Mouse (Mus musculus): ENCODE data around the gene Cyp4f17.
"Not testable (repeated sequence)": the region's sequence is repeated elsewhere in the genome, so short reads cannot be mapped to it uniquely, and the experiment has no call there.

The Cyp4f17 gene

DNA sequence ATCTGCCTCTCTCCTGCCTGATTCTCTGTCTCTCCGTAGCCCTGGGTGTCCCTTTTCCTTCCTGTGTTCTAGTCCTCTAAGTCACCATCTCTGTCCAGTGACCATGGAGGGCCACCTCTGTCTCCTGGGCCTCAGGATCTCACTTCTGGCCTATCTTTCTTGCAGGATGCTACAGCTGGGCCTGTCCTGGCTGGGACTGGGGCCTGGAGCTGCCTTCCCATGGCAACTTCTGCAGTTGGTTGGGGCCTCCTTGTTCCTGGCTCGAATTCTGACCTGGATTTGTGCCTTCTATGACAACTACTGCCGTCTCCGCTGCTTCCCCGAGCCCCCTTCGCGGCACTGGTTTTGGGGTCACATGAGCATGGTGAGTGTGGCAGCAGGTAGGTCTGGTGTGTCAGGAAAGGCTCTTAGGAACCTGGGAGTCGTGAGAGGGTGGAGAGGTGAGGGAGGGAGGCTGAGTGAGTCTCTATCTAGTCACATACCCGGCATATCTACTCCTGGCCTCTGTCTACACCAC is 937 bp downstream of the Cyp4f17 start:
- Histone ChIP-seq H3K9me3 (ENCODE audit: low read length) (no peaks in the 10 kb centered on the region), H3K36me3 (ENCODE audit: insufficient read depth, low read length) (peaks cover 13% of the 10 kb centered on the region), H3K27me3 (ENCODE audit: insufficient read depth, low read length) (no peaks in the 10 kb centered on the region), H3K4me1 (replicated peaks; ENCODE audit: low read depth, low read length) (peaks cover 22% of the 10 kb centered on the region), H3K4me3 (replicated peaks; ENCODE audit: low read length) (peak overlapping the region; percentile 84)
- TF ChIP-seq POU5F1 (IDR thresholded peaks at IDR 0.05; ENCODE audit: borderline replicate concordance, low read length), result no peak

DNA sequence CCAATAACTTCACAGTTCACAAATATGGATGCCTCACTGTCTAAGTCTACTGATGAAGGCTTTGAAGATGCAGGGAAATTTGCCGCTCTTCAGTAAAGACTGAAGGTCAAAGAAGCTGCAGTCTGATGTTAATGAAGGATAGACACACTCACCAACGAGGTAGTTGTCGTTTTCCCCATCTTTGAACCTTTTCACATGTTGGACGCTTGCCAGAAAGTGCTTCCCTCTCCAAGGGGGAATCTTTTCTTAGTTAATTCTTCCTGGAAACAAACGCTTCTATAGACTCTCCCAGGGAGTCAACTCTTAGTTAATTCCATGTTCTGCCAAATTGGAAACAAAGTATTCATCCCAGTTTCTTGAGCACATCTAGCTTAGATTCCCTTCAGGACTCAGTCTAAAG is 10.3 kb downstream of the Cyp4f17 start:
- no peaks in the 10 kb centered on the region for H3K9me3 ChIP-seq (ENCODE audit: low read length)
- no peak for TF ChIP-seq POU5F1 (IDR thresholded peaks at IDR 0.05; ENCODE audit: borderline replicate concordance, low read length)
- TF ChIP-seq NANOG (IDR thresholded peaks at IDR 0.05; ENCODE audit: borderline replicate concordance, low read length), result no peak
- TF ChIP-seq CTCF (conservative IDR thresholded peaks at IDR 0.05; ENCODE audit: low read length), result no peak
- H3K36me3 ChIP-seq (ENCODE audit: insufficient read depth, low read length), result peaks cover 4% of the 10 kb centered on the region; the same call in 1 of the 2 replicates
- H3K4me1 ChIP-seq (replicated peaks; ENCODE audit: low read depth, low read length), result peaks cover 34% of the 10 kb centered on the region
- H3K27me3 ChIP-seq (ENCODE audit: insufficient read depth, low read length), result no peaks in the 10 kb centered on the region
- no peak overlapping the region for H3K4me3 ChIP-seq (replicated peaks; ENCODE audit: low read length)

DNA sequence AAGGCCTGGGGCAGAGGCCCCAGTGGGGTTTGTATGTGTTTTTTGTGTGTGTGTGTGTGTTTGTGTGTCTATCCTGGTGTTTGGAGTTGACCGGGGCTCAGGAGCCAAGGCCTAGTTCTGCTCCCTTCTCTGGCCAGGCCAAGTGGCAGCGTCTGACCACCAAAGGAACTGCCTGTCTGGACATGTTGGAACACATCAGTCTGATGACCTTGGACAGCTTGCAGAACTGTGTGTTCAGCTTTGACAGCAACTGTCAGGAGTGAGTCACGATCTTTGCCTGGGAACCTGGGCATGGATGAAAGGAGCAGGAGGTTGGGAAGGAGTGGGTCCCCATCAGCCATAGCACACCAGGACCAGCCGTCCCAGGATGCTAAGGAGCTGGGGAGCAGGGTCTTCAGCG is 16.1 kb downstream of the Cyp4f17 start:
- Histone ChIP-seq H3K27me3 (ENCODE audit: insufficient read depth, low read length) (no peaks in the 10 kb centered on the region), H3K36me3 (ENCODE audit: insufficient read depth, low read length) (peaks cover 38% of the 10 kb centered on the region), H3K4me1 (replicated peaks; ENCODE audit: low read depth, low read length) (peaks cover 19% of the 10 kb centered on the region), H3K9me3 (ENCODE audit: low read length) (no peaks in the 10 kb centered on the region), H3K4me3 (replicated peaks; ENCODE audit: low read length) (no peak overlapping the region)
- TF ChIP-seq NANOG (IDR thresholded peaks at IDR 0.05; ENCODE audit: borderline replicate concordance, low read length), result no peak
- TF ChIP-seq POU5F1 (IDR thresholded peaks at IDR 0.05; ENCODE audit: borderline replicate concordance, low read length), result no peak
- TF ChIP-seq CTCF (conservative IDR thresholded peaks at IDR 0.05; ENCODE audit: low read length), result no peak

DNA sequence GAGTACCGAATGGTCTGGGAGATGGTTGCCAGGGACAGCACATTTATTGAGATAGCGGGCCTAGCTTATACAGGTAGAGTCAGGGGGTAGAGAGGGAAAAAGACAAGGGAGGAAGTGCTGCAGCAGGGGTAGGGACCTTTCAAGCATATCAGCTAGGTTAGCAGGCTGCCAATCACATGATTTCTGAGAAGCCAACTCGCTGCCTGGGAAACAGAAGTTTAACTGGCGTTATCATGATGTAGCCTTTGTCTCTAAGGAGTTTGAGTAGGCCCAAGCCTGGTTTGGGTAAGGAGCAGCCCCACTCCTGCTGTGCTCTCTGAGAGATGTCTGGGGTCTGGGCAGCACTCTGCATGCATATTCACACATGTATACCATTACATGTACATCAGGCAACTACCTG is 16.5 kb downstream of the Cyp4f17 start:
- TF ChIP-seq NANOG (IDR thresholded peaks at IDR 0.05; ENCODE audit: borderline replicate concordance, low read length), result no peak
- TF ChIP-seq POU5F1 (IDR thresholded peaks at IDR 0.05; ENCODE audit: borderline replicate concordance, low read length), result no peak
- no peak for TF ChIP-seq CTCF (conservative IDR thresholded peaks at IDR 0.05; ENCODE audit: low read length)
- Histone ChIP-seq H3K4me3 (replicated peaks; ENCODE audit: low read length) (no peak overlapping the region), H3K36me3 (ENCODE audit: insufficient read depth, low read length) (peaks cover 38% of the 10 kb centered on the region), H3K9me3 (ENCODE audit: low read length) (no peaks in the 10 kb centered on the region), H3K4me1 (replicated peaks; ENCODE audit: low read depth, low read length) (peaks cover 19% of the 10 kb centered on the region), H3K27me3 (ENCODE audit: insufficient read depth, low read length) (no peaks in the 10 kb centered on the region)

DNA sequence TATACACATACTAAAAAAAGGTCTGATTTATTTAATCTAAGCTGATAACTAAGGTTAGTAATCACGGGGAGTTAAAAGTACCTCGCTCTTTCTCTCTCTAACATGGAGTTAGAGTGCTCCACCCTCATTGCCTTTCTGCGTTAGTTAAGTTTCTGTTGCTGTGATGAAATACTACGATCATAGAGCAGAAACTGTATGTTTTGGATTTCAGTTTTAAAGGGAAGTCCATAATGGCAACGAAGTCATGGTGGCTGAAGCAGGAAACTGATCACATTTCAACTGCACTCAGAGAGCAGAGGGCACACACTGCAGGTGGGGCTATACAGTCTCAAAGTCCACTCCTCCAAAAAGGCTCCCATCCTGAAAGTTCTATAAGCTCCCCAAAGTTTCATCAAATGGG is 17.0 kb downstream of the Cyp4f17 start:
- Histone ChIP-seq H3K27me3 (ENCODE audit: insufficient read depth, low read length) (no peaks in the 10 kb centered on the region), H3K4me3 (replicated peaks; ENCODE audit: low read length) (no peak overlapping the region), H3K4me1 (replicated peaks; ENCODE audit: low read depth, low read length) (peaks cover 21% of the 10 kb centered on the region), H3K9me3 (ENCODE audit: low read length) (no peaks in the 10 kb centered on the region), H3K36me3 (ENCODE audit: insufficient read depth, low read length) (peaks cover 42% of the 10 kb centered on the region)
- TF ChIP-seq POU5F1 (IDR thresholded peaks at IDR 0.05; ENCODE audit: borderline replicate concordance, low read length) (no peak), CTCF (conservative IDR thresholded peaks at IDR 0.05; ENCODE audit: low read length) (no peak), NANOG (IDR thresholded peaks at IDR 0.05; ENCODE audit: borderline replicate concordance, low read length) (no peak)

DNA sequence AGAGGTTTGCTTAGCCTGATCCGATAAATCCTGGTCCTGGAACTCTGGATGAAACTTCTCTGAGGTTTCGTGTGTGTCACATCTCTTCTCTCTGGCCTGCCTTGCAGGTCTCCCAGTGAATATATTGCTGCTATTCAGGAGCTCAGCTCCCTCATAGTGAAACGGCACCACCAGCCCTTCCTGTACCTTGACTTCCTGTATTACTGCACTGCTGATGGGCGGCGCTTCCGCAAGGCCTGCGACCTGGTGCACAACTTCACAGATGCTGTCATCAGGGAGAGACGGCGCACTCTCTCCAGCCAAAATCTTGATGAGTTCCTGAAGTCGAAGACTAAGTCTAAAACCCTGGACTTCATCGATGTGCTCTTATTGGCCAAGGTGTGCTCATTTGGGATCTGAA is 18.0 kb downstream of the Cyp4f17 start:
- Histone ChIP-seq H3K36me3 (ENCODE audit: insufficient read depth, low read length) (peaks cover 45% of the 10 kb centered on the region), H3K9me3 (ENCODE audit: low read length) (no peaks in the 10 kb centered on the region), H3K4me3 (replicated peaks; ENCODE audit: low read length) (no peak overlapping the region), H3K27me3 (ENCODE audit: insufficient read depth, low read length) (no peaks in the 10 kb centered on the region), H3K4me1 (replicated peaks; ENCODE audit: low read depth, low read length) (peaks cover 30% of the 10 kb centered on the region)
- no peak for TF ChIP-seq NANOG (IDR thresholded peaks at IDR 0.05; ENCODE audit: borderline replicate concordance, low read length)
- no peak for TF ChIP-seq POU5F1 (IDR thresholded peaks at IDR 0.05; ENCODE audit: borderline replicate concordance, low read length)
- no peak for TF ChIP-seq CTCF (conservative IDR thresholded peaks at IDR 0.05; ENCODE audit: low read length)

DNA sequence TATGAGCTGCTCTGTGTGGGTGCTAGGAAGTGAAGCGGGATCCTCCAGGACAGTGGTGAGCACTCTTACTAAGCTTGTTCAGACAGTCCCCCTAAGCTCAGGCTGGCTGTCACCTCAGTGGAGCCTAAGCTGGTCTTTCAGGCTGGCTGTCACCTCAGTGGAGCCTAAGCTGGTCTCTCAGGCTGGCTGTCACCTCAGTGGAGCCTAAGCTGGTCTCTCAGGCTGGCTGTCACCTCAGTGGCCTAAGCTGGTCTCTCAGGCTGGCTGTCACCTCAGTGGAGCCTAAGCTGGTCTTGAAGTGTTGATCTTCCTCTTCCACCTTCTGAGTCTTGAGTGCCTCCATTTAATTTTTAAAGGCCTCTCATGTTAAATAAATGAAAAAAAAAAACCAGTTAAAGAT is 20.5 kb downstream of the Cyp4f17 start:
- peaks cover 41% of the 10 kb centered on the region for H3K36me3 ChIP-seq (ENCODE audit: insufficient read depth, low read length)
- peaks cover 20% of the 10 kb centered on the region for H3K4me1 ChIP-seq (replicated peaks; ENCODE audit: low read depth, low read length)
- not testable (repeated sequence) for H3K27me3 ChIP-seq (ENCODE audit: insufficient read depth, low read length); H3K4me3 ChIP-seq (replicated peaks; ENCODE audit: low read length); H3K9me3 ChIP-seq (ENCODE audit: low read length)

DNA sequence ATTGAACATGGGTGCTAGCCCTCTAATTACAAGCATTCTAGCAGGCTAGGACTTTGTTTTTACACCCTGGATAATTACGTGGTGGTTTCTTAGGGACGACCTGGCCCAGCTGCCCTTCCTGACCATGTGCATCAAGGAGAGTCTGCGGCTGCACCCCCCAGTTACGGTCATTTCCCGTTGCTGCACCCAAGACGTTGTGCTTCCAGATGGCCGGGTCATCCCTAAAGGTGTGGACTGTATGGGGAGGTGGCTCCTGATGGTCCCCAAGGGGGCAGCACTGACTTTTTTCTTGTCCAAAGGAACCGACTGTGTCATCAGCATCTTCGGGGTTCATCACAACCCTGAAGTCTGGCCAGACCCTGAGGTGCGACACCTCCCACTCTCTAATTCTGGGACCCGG is 21.9 kb downstream of the Cyp4f17 start:
- H3K4me1 ChIP-seq (replicated peaks; ENCODE audit: low read depth, low read length), result peaks cover 23% of the 10 kb centered on the region
- no peaks in the 10 kb centered on the region for H3K27me3 ChIP-seq (ENCODE audit: insufficient read depth, low read length)
- no peak overlapping the region for H3K4me3 ChIP-seq (replicated peaks; ENCODE audit: low read length)
- peaks cover 30% of the 10 kb centered on the region for H3K36me3 ChIP-seq (ENCODE audit: insufficient read depth, low read length)
- no peaks in the 10 kb centered on the region for H3K9me3 ChIP-seq (ENCODE audit: low read length)
- TF ChIP-seq NANOG (IDR thresholded peaks at IDR 0.05; ENCODE audit: borderline replicate concordance, low read length), result no peak
- TF ChIP-seq CTCF (conservative IDR thresholded peaks at IDR 0.05; ENCODE audit: low read length), result no peak
- TF ChIP-seq POU5F1 (IDR thresholded peaks at IDR 0.05; ENCODE audit: borderline replicate concordance, low read length), result no peak

DNA sequence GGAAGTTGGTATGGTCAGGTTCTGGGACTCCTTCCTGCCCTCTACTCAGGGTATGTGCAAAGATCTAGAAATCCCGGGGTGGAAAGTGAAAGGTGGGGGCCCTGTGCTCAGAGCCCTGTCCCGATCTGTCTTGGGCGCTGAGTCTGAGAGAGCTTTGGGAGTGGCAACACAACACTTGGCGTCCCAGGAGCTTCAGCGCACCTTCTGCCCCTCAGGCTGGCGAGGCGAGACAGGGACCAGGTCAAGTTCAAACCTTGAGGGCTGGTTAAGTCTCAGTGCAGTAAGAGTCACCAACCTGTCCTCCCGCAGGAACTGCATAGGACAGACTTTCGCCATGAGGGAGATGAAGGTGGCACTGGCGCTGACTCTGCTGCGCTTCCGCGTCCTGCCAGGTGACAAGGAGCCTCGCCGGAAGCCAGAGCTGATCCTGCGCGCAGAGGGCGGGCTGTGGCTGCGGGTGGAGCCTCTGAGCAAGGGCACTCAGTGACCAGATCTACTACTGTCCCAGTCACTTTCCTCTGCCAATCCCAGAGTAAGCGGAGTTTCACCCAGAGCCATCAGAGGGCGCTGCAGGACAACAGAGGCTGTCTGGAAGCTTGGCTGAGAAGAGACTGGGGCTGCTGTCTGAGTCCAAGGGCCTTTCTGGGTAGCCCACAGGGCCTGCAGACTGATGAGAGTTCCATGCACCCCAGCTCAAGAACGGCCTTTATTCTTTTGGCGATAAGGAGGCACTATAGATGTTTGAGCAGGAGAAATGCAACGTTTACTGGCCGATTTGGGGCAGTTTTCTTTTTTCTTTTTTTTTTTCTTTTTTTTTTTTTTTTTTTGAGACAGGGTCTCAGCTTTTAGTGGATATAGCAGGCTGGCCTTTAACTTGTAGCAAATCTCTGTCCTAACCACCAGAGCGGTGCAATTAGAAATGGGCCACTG is 22.8 kb downstream of the Cyp4f17 start:
- Histone ChIP-seq H3K9me3 (ENCODE audit: low read length) (no peaks in the 10 kb centered on the region), H3K36me3 (ENCODE audit: insufficient read depth, low read length) (peaks cover 21% of the 10 kb centered on the region; the same call in 1 of the 2 replicates), H3K4me1 (replicated peaks; ENCODE audit: low read depth, low read length) (peaks cover 23% of the 10 kb centered on the region), H3K4me3 (replicated peaks; ENCODE audit: low read length) (peak overlapping the region; percentile 72), H3K27me3 (ENCODE audit: insufficient read depth, low read length) (no peaks in the 10 kb centered on the region)
- TF ChIP-seq NANOG (IDR thresholded peaks at IDR 0.05; ENCODE audit: borderline replicate concordance, low read length) (no peak), POU5F1 (IDR thresholded peaks at IDR 0.05; ENCODE audit: borderline replicate concordance, low read length) (no peak), CTCF (conservative IDR thresholded peaks at IDR 0.05; ENCODE audit: low read length) (peak; percentile 78)

DNA sequence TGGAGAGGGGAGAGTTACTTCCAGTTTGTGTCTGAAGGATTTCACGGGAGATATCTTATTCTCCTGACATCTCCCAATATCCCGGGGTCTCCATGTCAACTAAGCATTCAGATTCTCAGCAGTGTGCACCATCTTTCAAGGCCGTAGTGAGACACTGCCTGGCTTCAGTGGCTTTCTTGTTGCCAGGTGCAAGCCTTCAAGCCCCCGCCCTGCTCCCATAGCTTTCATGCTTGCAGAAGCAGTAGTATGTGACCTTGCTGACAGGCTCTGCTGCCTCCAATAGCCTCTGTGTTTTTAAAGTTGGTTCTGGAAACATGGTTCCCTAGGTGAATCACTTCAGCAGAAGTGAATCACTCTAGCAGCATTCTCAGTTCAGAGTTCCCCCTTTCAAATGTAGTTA is 26.5 kb downstream of the Cyp4f17 start:
- not testable (repeated sequence) for H3K36me3 ChIP-seq (ENCODE audit: insufficient read depth, low read length); H3K9me3 ChIP-seq (ENCODE audit: low read length)

More for the DNA sequence above, 26.5 kb downstream of the Cyp4f17 start:
- H3K4me3 ChIP-seq (replicated peaks; ENCODE audit: low read length); H3K27me3 ChIP-seq (ENCODE audit: insufficient read depth, low read length): not testable (repeated sequence)
- H3K4me1 ChIP-seq (replicated peaks; ENCODE audit: low read depth, low read length), result peaks cover 41% of the 10 kb centered on the region

Data from E14TG2a.4 (cell line).